Mouse (Mus musculus) heart, postnatal 0 days (tissue): ENCODE measurements around the gene Acot7. TPM values are rescaled to one million over a fixed set of nuclear protein-coding genes. Genes with fewer than 3 reads are reported as not detected.
A peak's percentile ranks its signal among the peaks of the same experiment; 100 is the strongest.

Source experiments
- ATAC-seq: fragments of 200-750 bp; cut with Nextera tagmentation; 2 replicates; pipeline ENCODE4 v1.8.0; 2017; ENCODE audit warnings: low read depth, moderate number of reproducible peaks, moderate library complexity; ENCODE audit not compliant: insufficient read depth
- DNase-seq: peaks from one replicate; pipeline ENCODE4 v3.0.0-alpha.2; 2016; ENCODE audit warnings: low spot score
- H3K27ac ChIP-seq: fragments of 300-500 bp; sonication (generic); 2 replicates; pipeline ENCODE4 v1.5.1; 2014; ENCODE audit warnings: low read depth, mild to moderate bottlenecking
- H3K27me3 ChIP-seq: fragments of 300-500 bp; sonication (generic); 2 replicates; pipeline ENCODE4 v1.6.1; 2014; ENCODE audit warnings: low read length, mixed read lengths; ENCODE audit not compliant: control insufficient read depth, insufficient read depth
- H3K36me3 ChIP-seq: fragments of 300-500 bp; sonication (generic); replicated peaks from 2 replicates; pipeline ENCODE4 v1.6.1; 2014; ENCODE audit warnings: low read length, mixed read lengths; ENCODE audit not compliant: control insufficient read depth, insufficient read depth
- H3K4me1 ChIP-seq: fragments of 300-500 bp; sonication (generic); 2 replicates; pipeline ENCODE4 v1.6.1; 2014; ENCODE audit warnings: antibody characterized with exemption; ENCODE audit not compliant: control insufficient read depth, insufficient read depth
- H3K4me2 ChIP-seq: fragments of 300-500 bp; sonication (generic); 2 replicates; pipeline ENCODE4 v1.6.1; 2014; ENCODE audit warnings: low read depth, mild to moderate bottlenecking, low read length, moderate library complexity
- H3K4me3 ChIP-seq: fragments of 300-500 bp; sonication (generic); 2 replicates; pipeline ENCODE4 v1.5.1; 2014; ENCODE audit warnings: low read depth, low read length
- H3K9ac ChIP-seq: fragments of 300-500 bp; sonication (generic); replicated peaks from 2 replicates; pipeline ENCODE4 v1.6.1; 2014; ENCODE audit warnings: low read depth, low read length, mixed read lengths
- H3K9me3 ChIP-seq: fragments of 300-500 bp; sonication (generic); replicated peaks from 2 replicates; pipeline ENCODE4 v1.6.1; 2016; ENCODE audit warnings: low read length; ENCODE audit not compliant: control insufficient read depth
- CTCF ChIP-seq: IDR thresholded peaks from 2 replicates; pipeline ENCODE4 v1.5.1; 2016; ENCODE audit warnings: antibody characterized with exemption, control low read depth, low read depth
- EP300 ChIP-seq: IDR thresholded peaks from 2 replicates; pipeline ENCODE4 v1.6.1; 2016; ENCODE audit warnings: antibody characterized with exemption, low read depth
- WGBS: fragments of 180-500 bp; shearing (Covaris S2); extraction: QIAGEN DNeasy Blood & Tissue Kit; methylation state at CpG from one replicate; pipeline ENCODE4 v1.1.7; 2014; 5-methylcytosine and 5-hydroxymethylcytosine counted together
- polyA plus RNA-seq: library from polyadenylated mRNA; unstranded; fragments of >200 nt; fragmentation: Nextera tagmentation; extraction: Ambion mirVana; gene quantifications from 2 replicates; pipeline ENCODE4 v1.2.1, GENCODE M21; 2015
- total RNA-seq: library from RNA; depleted of rRNA; stranded (reverse); fragments of >200 nt; gene quantifications from 2 replicates; pipeline ENCODE4 v1.2.3, GENCODE M21; 2014; ENCODE audit warnings: low replicate concordance

Gene Acot7
- total and polyA plus RNA-seq, 2 experiments from 2014 or later: 39.5 to 68.8 TPM

GRCm38 (mm10) chr4:152143632-152144031 lies 34.3 kb upstream of the Acot7 start:
- TF ChIP-seq EP300 (no peak), CTCF (no peak; the same call in 1 of the 2 replicates)
- Histone ChIP-seq H3K4me1 (peaks cover 5% of the 10 kb centered on the region; the same call in 1 of the 2 replicates), H3K4me3 (no peak overlapping the region), H3K27me3 (peaks cover 24% of the 10 kb centered on the region), H3K4me2 (no peak overlapping the region), H3K27ac (no peak overlapping the region), H3K36me3 (no peaks in the 10 kb centered on the region), H3K9ac (no peak overlapping the region), H3K9me3 (no peaks in the 10 kb centered on the region)
- DNase-seq: no peak
- ATAC-seq: no peak
- WGBS: 21% methylated on average over 1 of the region's 1 CpGs

GRCm38 (mm10) chr4:152145473-152145872 lies 32.5 kb upstream of the Acot7 start:
- Histone ChIP-seq H3K4me2 (no peak overlapping the region), H3K27me3 (peaks cover 23% of the 10 kb centered on the region), H3K4me3 (no peak overlapping the region), H3K27ac (no peak overlapping the region), H3K36me3 (no peaks in the 10 kb centered on the region), H3K9me3 (no peaks in the 10 kb centered on the region), H3K9ac (no peak overlapping the region), H3K4me1 (no peaks in the 10 kb centered on the region)
- ATAC-seq (no peak), DNase-seq (no peak)
- WGBS: 59% methylated on average over 10 of the region's 10 CpGs
- TF ChIP-seq CTCF (no peak), EP300 (no peak)

GRCm38 (mm10) chr4:152146033-152146827 lies 31.7 kb upstream of the Acot7 start:
- no peak overlapping the region for H3K9ac ChIP-seq
- no peaks in the 10 kb centered on the region for H3K9me3 ChIP-seq
- H3K27ac ChIP-seq: no peak overlapping the region
- TF ChIP-seq CTCF (no peak), EP300 (no peak)
- no peaks in the 10 kb centered on the region for H3K36me3 ChIP-seq
- ATAC-seq (no peak), DNase-seq (no peak)
- no peak overlapping the region for H3K4me2 ChIP-seq
- no peaks in the 10 kb centered on the region for H3K4me1 ChIP-seq
- WGBS: 60% methylated on average over 11 of the region's 11 CpGs
- H3K27me3 ChIP-seq: peaks cover 24% of the 10 kb centered on the region
- no peak overlapping the region for H3K4me3 ChIP-seq

GRCm38 (mm10) chr4:152150546-152150945 lies 27.4 kb upstream of the Acot7 start:
- DNase-seq: no peak
- no peak overlapping the region for H3K4me3 ChIP-seq
- no peak overlapping the region for H3K4me2 ChIP-seq
- no peak overlapping the region for H3K27ac ChIP-seq
- H3K27me3 ChIP-seq: peaks cover 48% of the 10 kb centered on the region
- ATAC-seq: no peak
- H3K36me3 ChIP-seq: no peaks in the 10 kb centered on the region
- H3K4me1 ChIP-seq: peaks cover 5% of the 10 kb centered on the region; the same call in 1 of the 2 replicates
- whole genome bisulfite sequencing: 59% methylated on average over 4 of the region's 4 CpGs
- TF ChIP-seq CTCF: no peak
- no peak for TF ChIP-seq EP300
- no peaks in the 10 kb centered on the region for H3K9me3 ChIP-seq
- no peak overlapping the region for H3K9ac ChIP-seq

- TF ChIP-seq CTCF (no peak), EP300 (no peak)
- peaks cover 5% of the 10 kb centered on the region; the same call in 1 of the 2 replicates for H3K4me1 ChIP-seq
- H3K27me3 ChIP-seq: peaks cover 50% of the 10 kb centered on the region
- H3K9me3 ChIP-seq: no peaks in the 10 kb centered on the region
- H3K4me2 ChIP-seq: peak overlapping the region; percentile 58
- no peak overlapping the region for H3K27ac ChIP-seq
- ATAC-seq: no peak
- WGBS: 29% methylated on average over 7 of the region's 7 CpGs
- no peak overlapping the region for H3K9ac ChIP-seq
- H3K4me3 ChIP-seq: peak overlapping the region; percentile 43
- H3K36me3 ChIP-seq: no peaks in the 10 kb centered on the region
- DNase-seq: no peak
Observed at GRCm38 (mm10) chr4:152151451-152151965, 26.4 kb upstream of the Acot7 start.
